Mouse (Mus musculus): ENCODE results near the gene Fap. TPM values are rescaled to one million over a fixed set of nuclear protein-coding genes. Genes with fewer than 3 reads are reported as not detected.
A peak's percentile ranks its signal among the peaks of the same experiment; 100 is the strongest.

The Fap gene
- polyA plus RNA-seq (2012; fragmentation: generic; extraction: Trizol) = 0.11 TPM

DNA sequence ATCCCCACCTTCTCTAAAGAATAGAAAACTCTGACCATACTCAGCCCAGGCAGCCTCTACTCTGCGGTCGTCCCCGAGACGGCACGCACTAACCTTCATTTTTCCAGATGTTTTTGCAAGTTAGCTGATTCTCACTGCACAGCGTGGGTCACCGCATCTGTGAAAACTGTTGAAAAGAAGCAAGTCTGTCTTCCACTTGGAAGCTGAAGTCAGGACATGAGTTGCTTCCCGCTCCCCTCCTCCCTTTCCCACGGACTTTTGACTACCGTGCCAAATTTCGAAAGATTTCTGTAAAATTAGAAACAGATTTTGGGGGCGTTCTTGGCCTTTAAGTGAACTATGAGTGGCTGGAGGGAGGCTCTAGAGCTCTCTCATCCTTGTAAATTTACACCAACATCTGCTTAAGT, at the start of gene Fap:
Gene Fap, minus strand, starts transcription at position 323 of the 407 bp plus-strand sequence.
- Histone ChIP-seq H3K4me2 (ENCODE audit: low read depth) (peak within 1 kb of the TSS; percentile 45), H3K79me2 (ENCODE audit: control insufficient read depth, insufficient read depth) (no peaks in the 10 kb centered on the region), H3K36me3 (ENCODE audit: control insufficient read depth, insufficient read depth) (no peaks in the 10 kb centered on the region), H3K4me3 (no peak within 1 kb of the TSS), H3ac (ENCODE audit: control insufficient read depth, insufficient read length) (no peak within 1 kb of the TSS), H3K27me3 (ENCODE audit: control insufficient read depth, insufficient read depth, insufficient read length) (no peaks in the 10 kb centered on the region)
- TF ChIP-seq MYOG (IDR thresholded peaks at IDR 0.05; ENCODE audit: control insufficient read depth in 1 of 3, insufficient read depth in 1 of 3, insufficient read length in 2 of 3, low read depth in 2 of 3) (no peak), MAX (IDR thresholded peaks at IDR 0.05; ENCODE audit: low read depth) (no peak), MYOD1 (IDR thresholded peaks at IDR 0.05; ENCODE audit: control insufficient read depth in 1 of 3, insufficient read length in 2 of 3, low read depth in 2 of 3) (no peak), POLR2A (IDR thresholded peaks at IDR 0.05; ENCODE audit: insufficient read length, low read depth) (no peak)

DNA sequence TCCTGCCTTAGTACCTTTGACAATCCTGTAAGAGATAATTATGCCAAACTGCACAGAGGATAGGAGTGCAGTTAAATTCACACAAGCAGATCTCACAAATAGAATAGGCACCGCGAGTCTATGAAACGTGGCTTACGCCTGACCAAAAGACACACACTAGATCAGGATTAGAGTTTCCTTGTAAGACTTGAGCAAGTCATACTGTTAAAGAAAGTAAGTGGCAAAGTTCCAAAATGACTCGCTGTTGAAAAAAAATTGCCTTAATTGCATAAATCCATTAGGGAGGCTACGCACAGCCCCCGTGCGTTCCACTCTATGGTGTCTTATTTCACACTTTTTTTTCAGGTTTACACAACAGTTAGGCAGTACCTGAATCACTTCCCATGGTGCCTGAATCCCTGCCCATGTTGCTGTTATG, 49.2 kb upstream of the Fap start:
- TF ChIP-seq SRF (IDR thresholded peaks at IDR 0.05; ENCODE audit: control insufficient read depth, insufficient read length, low read depth) (no peak), CEBPB (IDR thresholded peaks at IDR 0.05; ENCODE audit: insufficient read depth, poor library complexity, severe bottlenecking) (no peak), REST (IDR thresholded peaks at IDR 0.05; ENCODE audit: insufficient read depth, insufficient read length) (no peak), MYOD1 (IDR thresholded peaks at IDR 0.05; ENCODE audit: control insufficient read depth in 1 of 3, insufficient read length in 2 of 3, low read depth in 2 of 3) (no peak), MAX (IDR thresholded peaks at IDR 0.05; ENCODE audit: low read depth) (no peak), POLR2AphosphoS2 (IDR thresholded peaks at IDR 0.05; ENCODE audit: insufficient read length, low read depth) (no peak), E2F4 (IDR thresholded peaks at IDR 0.05; ENCODE audit: insufficient read depth) (no peak), TCF12 (IDR thresholded peaks at IDR 0.05; ENCODE audit: insufficient read depth, poor library complexity, severe bottlenecking) (no peak), TCF3 (IDR thresholded peaks at IDR 0.05; ENCODE audit: insufficient read length, low read depth) (no peak), MYOG (IDR thresholded peaks at IDR 0.05; ENCODE audit: control insufficient read depth in 1 of 3, insufficient read depth in 1 of 3, insufficient read length in 2 of 3, low read depth in 2 of 3) (no peak), USF1 (IDR thresholded peaks at IDR 0.05; ENCODE audit: low read depth) (no peak), POLR2A (IDR thresholded peaks at IDR 0.05; ENCODE audit: insufficient read length, low read depth) (no peak)
- Histone ChIP-seq H3K79me2 (ENCODE audit: control insufficient read depth, insufficient read depth) (no peaks in the 10 kb centered on the region), H3ac (ENCODE audit: control insufficient read depth, insufficient read length) (no peak overlapping the region), H3K4me2 (ENCODE audit: low read depth) (no peak overlapping the region), H3K4me3 (no peak overlapping the region), H3K27me3 (ENCODE audit: control insufficient read depth, insufficient read depth, insufficient read length) (no peaks in the 10 kb centered on the region), H3K36me3 (ENCODE audit: control insufficient read depth, insufficient read depth) (no peaks in the 10 kb centered on the region)

DNA sequence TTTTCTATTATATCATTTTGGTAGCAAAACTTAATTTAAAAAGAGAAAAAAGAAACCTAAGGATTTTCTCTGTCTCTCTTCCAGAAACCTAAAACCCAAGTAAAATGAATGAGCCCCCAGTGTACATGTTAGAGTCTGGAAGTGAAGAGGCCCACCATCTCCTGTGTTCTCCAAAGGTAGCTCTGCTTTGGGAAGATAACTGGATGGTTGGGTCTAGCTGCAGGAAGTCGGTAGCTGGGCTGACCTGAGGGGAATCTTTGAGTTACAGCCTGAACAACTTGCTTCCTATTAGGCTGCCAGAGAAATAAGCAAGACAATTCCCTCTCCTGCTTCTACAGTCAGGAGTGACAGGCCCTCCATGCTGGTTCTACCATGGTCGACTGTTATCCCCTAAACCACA, 45.8 kb upstream of the Fap start:
- Histone ChIP-seq H3K27me3 (ENCODE audit: control insufficient read depth, insufficient read depth, insufficient read length) (no peaks in the 10 kb centered on the region), H3K36me3 (ENCODE audit: control insufficient read depth, insufficient read depth) (no peaks in the 10 kb centered on the region), H3K4me2 (ENCODE audit: low read depth) (no peak overlapping the region), H3K79me2 (ENCODE audit: control insufficient read depth, insufficient read depth) (no peaks in the 10 kb centered on the region), H3ac (ENCODE audit: control insufficient read depth, insufficient read length) (no peak overlapping the region), H3K4me3 (no peak overlapping the region)
- TF ChIP-seq E2F4 (IDR thresholded peaks at IDR 0.05; ENCODE audit: insufficient read depth) (no peak), REST (IDR thresholded peaks at IDR 0.05; ENCODE audit: insufficient read depth, insufficient read length) (no peak), MYOG (IDR thresholded peaks at IDR 0.05; ENCODE audit: control insufficient read depth in 1 of 3, insufficient read depth in 1 of 3, insufficient read length in 2 of 3, low read depth in 2 of 3) (no peak), SRF (IDR thresholded peaks at IDR 0.05; ENCODE audit: control insufficient read depth, insufficient read length, low read depth) (no peak), TCF3 (IDR thresholded peaks at IDR 0.05; ENCODE audit: insufficient read length, low read depth) (no peak), MYOD1 (IDR thresholded peaks at IDR 0.05; ENCODE audit: control insufficient read depth in 1 of 3, insufficient read length in 2 of 3, low read depth in 2 of 3) (no peak), POLR2AphosphoS2 (IDR thresholded peaks at IDR 0.05; ENCODE audit: insufficient read length, low read depth) (no peak), POLR2A (IDR thresholded peaks at IDR 0.05; ENCODE audit: insufficient read length, low read depth) (no peak)

DNA sequence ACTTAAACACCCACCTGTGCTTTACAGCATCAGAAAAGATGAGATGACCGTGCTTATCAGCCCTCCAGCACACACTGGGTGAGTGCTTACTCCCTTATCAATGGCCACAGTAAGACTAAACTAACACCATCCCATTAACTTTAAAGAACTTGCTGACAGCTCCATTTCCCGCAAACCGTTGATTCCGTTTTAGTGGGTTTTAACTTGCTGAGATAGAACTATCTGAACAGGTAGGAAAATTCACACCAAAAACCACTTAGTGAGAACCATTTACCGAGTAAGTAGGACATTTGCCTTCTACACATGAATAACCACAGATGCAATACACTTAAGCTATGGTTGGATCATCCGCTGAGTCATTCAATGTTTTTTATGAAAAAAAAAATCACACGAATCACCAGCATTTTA, 45.1 kb upstream of the Fap start:
- no peaks in the 10 kb centered on the region for H3K27me3 ChIP-seq (ENCODE audit: control insufficient read depth, insufficient read depth, insufficient read length)
- no peaks in the 10 kb centered on the region for H3K36me3 ChIP-seq (ENCODE audit: control insufficient read depth, insufficient read depth)
- no peak overlapping the region for H3K4me3 ChIP-seq
- H3K79me2 ChIP-seq (ENCODE audit: control insufficient read depth, insufficient read depth) = no peaks in the 10 kb centered on the region
- no peak overlapping the region for H3K4me2 ChIP-seq (ENCODE audit: low read depth)
- H3ac ChIP-seq (ENCODE audit: control insufficient read depth, insufficient read length) = no peak overlapping the region
- TF ChIP-seq REST (IDR thresholded peaks at IDR 0.05; ENCODE audit: insufficient read depth, insufficient read length) (no peak), USF1 (IDR thresholded peaks at IDR 0.05; ENCODE audit: low read depth) (no peak), POLR2A (IDR thresholded peaks at IDR 0.05; ENCODE audit: insufficient read length, low read depth) (no peak), POLR2AphosphoS2 (IDR thresholded peaks at IDR 0.05; ENCODE audit: insufficient read length, low read depth) (no peak), E2F4 (IDR thresholded peaks at IDR 0.05; ENCODE audit: insufficient read depth) (no peak), CEBPB (IDR thresholded peaks at IDR 0.05; ENCODE audit: insufficient read depth, poor library complexity, severe bottlenecking) (no peak), MYOG (IDR thresholded peaks at IDR 0.05; ENCODE audit: control insufficient read depth in 1 of 3, insufficient read depth in 1 of 3, insufficient read length in 2 of 3, low read depth in 2 of 3) (no peak), MYOD1 (IDR thresholded peaks at IDR 0.05; ENCODE audit: control insufficient read depth in 1 of 3, insufficient read length in 2 of 3, low read depth in 2 of 3) (no peak), MAX (IDR thresholded peaks at IDR 0.05; ENCODE audit: low read depth) (no peak), TCF3 (IDR thresholded peaks at IDR 0.05; ENCODE audit: insufficient read length, low read depth) (no peak), TCF12 (IDR thresholded peaks at IDR 0.05; ENCODE audit: insufficient read depth, poor library complexity, severe bottlenecking) (no peak), SRF (IDR thresholded peaks at IDR 0.05; ENCODE audit: control insufficient read depth, insufficient read length, low read depth) (no peak)

DNA sequence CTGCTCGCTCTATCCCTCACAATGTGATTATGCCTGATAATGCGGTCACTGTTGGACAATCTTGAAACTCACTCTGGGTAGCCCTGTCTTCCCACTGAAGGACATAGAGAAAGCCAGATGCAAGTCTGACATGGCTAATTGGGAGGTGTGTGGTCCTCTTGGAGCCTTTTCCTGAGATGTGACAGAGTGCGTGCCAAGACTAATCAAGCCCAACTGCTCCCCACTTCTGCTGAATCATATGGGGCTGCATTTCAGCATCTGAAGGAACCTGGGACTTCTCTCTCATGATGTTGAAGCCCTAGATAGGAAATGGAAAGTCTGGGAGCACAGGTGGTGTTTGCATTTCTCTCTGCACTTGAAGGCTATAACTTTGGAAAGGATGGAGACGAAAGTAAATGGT, 39.3 kb upstream of the Fap start:
- Histone ChIP-seq H3K79me2 (ENCODE audit: control insufficient read depth, insufficient read depth) (no peaks in the 10 kb centered on the region), H3K4me3 (no peak overlapping the region), H3K4me2 (ENCODE audit: low read depth) (no peak overlapping the region), H3K36me3 (ENCODE audit: control insufficient read depth, insufficient read depth) (no peaks in the 10 kb centered on the region), H3K27me3 (ENCODE audit: control insufficient read depth, insufficient read depth, insufficient read length) (no peaks in the 10 kb centered on the region), H3ac (ENCODE audit: control insufficient read depth, insufficient read length) (no peak overlapping the region)
- TF ChIP-seq POLR2A (IDR thresholded peaks at IDR 0.05; ENCODE audit: insufficient read length, low read depth) (no peak), REST (IDR thresholded peaks at IDR 0.05; ENCODE audit: insufficient read depth, insufficient read length) (no peak), TCF3 (IDR thresholded peaks at IDR 0.05; ENCODE audit: insufficient read length, low read depth) (no peak), MYOG (IDR thresholded peaks at IDR 0.05; ENCODE audit: control insufficient read depth in 1 of 3, insufficient read depth in 1 of 3, insufficient read length in 2 of 3, low read depth in 2 of 3) (no peak), MYOD1 (IDR thresholded peaks at IDR 0.05; ENCODE audit: control insufficient read depth in 1 of 3, insufficient read length in 2 of 3, low read depth in 2 of 3) (no peak)

Measured in myocyte (in vitro differentiated cells).